Mouse (Mus musculus) induced T-regulatory cell, adult 2 months (primary cell): ENCODE measurements around the gene Cdhr3.
A peak's percentile ranks its signal among the peaks of the same experiment; 100 is the strongest.
"Not testable (repeated sequence)": the region's sequence is repeated elsewhere in the genome, so short reads cannot be mapped to it uniquely, and the experiment has no call there.

Experiments
- DNase-seq: peaks from one replicate; pipeline ENCODE4 v3.0.0-alpha.2; 2012; ENCODE audit warnings: low read depth

Cdhr3 gene

DNA sequence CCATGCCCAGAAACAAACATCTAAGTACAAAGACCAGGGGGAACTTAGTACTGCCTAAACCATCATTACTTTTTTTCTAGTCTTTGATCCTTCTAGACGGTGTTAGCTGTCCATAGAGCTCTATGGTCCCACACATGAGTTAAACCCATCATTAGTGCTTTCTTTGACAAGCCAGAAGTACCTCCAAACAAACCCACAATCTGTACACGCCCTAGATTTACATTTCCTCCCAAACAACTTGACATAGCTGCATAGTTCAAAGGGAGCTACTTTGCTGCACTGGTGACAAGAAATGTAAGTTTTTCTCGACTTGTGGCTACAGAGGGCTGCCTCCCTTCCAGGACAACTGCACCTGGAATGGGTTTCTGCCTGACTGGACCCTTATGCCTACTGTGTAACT is 16.4 kb downstream of the Cdhr3 start:
- peak; percentile 48 for DNase-seq

DNA sequence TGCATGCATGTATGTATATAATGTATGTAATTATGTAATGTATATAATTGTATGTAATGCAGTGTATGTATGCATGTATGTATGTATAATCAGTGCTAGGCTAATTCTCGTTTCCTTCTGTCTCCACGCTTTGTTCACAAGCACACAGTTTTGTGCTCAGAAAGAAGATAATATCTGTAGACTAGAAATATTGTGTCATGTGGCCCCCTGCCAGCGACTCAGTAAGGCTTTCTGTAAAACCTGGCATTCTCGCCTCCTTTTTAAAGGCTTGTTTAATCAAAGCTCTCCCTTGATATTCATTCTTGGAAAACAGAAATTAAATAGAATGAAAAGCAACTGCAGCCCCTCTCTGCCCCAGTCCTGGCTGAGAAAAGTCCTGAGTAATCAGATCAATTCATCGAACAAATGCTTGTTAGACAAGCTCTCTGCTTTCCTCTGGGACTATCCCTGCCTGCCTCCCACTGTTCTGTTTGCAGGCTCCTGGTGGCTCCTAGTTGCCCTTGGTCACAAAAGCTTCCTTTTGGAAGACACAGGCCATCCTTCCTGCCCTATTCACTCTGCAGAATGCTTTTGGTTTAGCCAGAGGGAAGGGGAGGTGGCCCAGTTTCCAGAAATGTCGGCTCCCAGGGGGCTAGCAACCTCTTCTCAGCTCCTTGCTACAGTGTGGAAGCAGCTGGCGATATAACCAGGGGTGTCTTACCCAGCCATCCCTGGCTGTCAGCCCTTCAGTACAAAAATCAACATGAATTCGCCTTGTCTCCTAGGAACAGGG is 20.6 kb downstream of the Cdhr3 start:
- DNase-seq, result no peak

DNA sequence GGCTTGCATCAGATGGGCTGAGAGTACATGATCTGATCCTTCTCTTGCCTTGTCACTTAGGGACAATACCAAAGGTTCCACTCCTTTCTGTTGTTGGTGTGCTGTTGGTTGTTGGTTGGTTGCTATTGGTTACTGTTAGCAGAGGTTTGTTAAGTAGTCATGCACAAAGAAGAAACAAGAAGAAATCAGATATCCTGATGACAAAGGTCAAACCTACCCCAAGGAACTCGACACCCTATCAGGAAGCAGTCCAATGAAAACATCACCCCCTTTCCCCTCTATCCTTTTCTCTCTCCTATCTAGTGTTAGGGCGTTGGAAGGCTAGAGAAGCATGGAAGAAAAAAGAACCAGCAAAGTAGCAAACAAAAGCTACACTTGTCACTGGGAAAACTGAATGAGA is 23.7 kb downstream of the Cdhr3 start:
- DNase-seq, result no peak

- DNase-seq, result no peak
These were observed 26.3 kb downstream of the Cdhr3 start for GRCm38 (mm10) chr12:33066355-33066754.

DNA sequence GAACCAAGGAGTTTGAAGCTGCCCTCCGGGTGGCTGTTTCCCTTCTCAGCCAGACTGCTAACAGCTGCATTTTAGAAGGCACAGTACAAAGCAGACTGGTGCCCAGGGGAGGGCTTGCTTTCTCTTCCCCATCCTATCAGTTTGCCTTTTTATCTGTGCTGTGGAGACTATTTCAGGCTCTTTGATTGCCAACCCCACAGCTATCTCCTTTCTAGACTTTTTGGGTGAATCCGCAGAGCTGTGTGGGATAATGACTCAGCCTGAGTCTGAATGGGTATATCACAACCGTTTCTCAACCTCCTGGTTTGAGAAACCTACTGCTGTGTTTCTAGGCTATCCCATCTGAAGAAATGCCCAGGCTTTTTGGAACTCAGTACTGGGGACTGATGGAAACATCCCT is 27.5 kb downstream of the Cdhr3 start:
- no peak for DNase-seq

DNA sequence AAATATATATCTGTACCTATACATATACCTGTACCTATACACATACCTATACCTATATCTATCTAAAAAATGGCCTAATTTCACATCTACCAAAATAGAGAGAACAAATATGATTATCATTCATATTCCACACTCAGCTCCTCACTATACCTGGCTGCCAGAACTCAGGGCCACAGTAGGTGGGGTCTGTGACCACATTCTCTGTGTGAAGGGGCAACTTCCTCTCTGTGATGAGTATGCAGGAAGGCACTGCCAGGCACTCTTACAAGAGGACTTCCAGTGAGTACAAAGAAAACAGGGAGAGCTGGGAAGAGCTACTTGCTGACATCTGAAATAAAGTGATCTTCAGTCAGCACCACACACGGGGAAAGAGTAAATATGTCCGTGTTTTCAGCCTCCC is 28.4 kb downstream of the Cdhr3 start:
- no peak for DNase-seq

DNA sequence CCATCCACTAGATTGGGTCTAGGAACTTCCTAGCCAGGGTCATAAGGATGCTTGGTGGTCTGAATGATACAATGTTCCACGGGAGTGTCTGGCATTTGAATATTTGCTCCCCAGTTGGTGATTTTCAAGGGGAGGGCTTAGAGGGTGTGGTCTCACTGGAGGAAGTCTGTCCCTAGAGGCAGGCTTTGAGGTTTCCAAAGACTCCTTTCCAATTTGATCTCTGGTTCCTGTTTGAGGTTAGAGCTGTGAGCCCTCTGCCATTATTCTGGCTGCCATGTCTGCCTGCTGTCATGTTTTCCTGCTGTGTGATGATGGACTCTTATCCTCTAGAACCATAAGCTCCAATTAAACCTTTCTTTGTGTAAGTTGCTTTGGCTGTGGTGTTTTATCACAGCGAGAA is 29.4 kb downstream of the Cdhr3 start:
- DNase-seq, result no peak

DNA sequence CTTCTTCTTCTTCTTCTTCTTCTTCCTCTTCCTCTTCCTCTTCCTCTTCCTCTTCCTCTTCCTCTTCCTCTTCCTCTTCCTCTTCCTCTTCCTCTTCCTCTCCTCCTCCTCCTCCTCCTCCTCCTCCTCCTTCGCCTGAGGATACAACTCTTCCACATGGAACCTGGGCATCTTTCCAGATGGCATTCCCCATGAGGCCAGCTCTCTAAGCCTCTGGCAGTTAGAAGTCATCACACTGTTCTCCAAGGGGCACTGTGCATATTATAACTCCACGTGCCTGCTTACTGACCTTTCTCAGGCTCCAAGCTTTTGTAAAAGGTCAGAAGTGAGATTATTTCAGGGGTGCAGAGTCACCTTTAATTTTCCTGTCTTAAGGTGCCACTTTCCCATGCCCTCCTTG is 30.3 kb downstream of the Cdhr3 start:
- not testable (repeated sequence) for DNase-seq

GRCm38 (mm10) chr12:33061651-33062050 is 31.0 kb downstream of the Cdhr3 start:
- DNase-seq, result no peak

DNA sequence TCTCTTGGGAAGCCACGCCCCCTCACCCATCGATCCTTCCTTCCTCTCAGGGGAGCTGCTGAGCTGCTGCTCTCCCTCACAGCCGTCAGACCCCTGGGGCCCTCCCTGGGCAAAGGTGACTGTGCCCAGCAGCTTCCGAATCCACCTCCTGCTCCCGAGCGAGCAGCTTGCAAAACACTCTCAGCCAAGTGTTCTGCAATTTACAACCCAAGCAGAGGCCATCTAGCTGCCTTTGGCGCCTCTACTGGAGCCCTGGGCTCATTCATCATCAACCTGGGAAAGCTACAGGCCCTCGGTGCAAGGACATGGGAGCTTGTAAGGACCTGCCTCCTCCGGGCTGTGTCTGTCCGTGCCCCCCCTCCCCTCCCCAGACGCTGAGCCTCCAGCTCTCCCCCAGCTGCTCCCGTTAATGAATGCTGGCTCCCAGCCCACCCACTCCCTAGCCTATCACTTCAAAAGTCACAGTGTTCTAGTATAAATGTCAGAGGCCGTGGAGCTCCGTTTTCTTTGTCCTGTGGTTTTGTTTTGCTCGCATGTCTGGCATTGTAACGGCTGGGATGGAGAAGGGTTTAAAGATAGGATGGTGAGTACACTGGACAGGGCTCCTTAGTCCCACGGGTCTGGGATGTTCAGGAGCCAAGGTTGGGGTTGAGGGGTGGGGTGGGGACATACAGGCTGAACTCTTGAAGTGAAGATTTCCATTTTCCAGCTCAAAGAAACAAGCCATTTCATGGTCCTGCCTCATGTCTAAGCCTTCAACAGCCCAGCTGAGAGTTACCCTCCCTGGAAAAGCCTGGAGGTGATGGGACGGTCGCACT is 35.2 kb downstream of the Cdhr3 start:
- DNase-seq, result peak; percentile 54

DNA sequence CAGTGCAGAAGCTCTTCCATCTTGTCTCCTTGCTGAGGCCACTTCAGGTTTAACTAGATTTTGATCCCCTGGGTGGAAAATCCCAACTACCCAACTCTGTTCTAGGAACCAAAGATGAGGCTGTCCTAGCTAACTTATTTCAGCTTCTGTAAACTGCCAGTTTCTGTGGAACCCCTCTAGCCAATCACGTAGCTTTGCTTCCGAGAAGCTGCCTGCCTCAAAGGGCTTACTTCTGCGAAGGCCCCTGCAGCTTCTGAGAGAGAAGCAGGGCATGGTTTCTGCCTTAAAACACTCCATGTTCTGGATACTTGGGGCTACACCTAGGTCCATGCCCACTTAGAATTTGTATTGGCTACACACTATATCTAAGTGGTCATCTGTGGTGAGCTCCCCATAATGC is 36.1 kb downstream of the Cdhr3 start:
- DNase-seq, result no peak

- no peak for DNase-seq
These were observed 36.6 kb downstream of the Cdhr3 start for GRCm38 (mm10) chr12:33056074-33056473.

DNA sequence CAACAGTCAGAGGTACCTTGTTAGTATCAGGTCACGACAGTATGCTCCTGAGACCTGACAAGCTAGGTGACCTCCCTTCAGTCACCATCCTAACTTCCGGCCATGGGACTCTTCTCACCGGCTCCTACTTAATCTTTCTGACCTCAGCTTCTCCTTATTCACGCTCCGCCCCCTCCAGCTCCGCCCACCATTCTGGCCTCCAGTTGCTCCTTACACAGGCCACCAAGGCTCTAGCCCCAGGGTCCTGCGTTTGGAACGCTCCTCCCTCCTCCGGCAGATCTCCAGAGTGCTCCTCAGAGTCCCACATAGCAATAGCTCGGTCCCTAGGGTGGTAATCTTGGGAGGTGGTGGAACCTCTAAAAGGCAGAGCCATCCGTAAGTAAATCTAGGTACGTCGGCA is 38.9 kb downstream of the Cdhr3 start:
- DNase-seq, result no peak

DNA sequence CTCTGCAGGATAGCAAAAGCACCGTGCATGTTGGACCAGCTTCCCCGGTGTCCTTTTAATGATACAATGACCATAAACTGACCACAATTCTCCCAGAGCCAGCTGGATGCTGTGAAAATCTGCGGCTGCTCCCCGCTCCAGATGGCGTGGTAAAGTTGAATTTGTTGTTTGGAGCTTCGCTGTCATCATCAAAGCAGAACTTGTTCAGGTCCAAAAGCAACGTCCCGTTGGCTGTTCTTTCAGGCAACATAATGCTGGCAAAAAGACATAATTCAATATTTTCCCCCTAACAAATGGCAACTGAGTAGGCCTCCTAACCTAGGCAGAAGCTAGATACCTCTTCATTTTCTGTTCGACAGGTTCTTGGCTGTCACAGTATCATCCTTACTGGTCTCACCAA is 39.4 kb downstream of the Cdhr3 start:
- no peak for DNase-seq

GRCm38 (mm10) chr12:33048391-33048790 is 44.3 kb downstream of the Cdhr3 start:
- DNase-seq, result peak; percentile 75

DNA sequence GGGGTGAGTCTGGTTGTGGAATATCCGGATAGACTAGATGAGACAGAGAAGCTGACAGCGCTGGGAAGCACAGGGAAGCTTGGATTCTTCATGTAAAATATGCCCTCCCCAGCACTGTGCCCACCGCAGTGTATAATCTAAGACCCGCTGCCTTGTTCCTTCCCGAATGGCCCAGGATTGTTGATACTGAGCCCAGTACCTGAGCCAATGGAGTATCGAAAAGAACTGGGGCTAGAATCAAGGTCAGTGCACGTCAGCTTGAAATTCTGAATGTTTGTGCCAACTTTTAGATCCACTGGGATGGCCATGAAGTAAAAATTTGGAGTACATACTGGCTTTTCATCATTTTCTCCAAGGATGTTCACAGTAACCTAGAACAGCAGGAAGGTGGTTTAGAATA is 46.2 kb downstream of the Cdhr3 start:
- DNase-seq, result no peak

DNA sequence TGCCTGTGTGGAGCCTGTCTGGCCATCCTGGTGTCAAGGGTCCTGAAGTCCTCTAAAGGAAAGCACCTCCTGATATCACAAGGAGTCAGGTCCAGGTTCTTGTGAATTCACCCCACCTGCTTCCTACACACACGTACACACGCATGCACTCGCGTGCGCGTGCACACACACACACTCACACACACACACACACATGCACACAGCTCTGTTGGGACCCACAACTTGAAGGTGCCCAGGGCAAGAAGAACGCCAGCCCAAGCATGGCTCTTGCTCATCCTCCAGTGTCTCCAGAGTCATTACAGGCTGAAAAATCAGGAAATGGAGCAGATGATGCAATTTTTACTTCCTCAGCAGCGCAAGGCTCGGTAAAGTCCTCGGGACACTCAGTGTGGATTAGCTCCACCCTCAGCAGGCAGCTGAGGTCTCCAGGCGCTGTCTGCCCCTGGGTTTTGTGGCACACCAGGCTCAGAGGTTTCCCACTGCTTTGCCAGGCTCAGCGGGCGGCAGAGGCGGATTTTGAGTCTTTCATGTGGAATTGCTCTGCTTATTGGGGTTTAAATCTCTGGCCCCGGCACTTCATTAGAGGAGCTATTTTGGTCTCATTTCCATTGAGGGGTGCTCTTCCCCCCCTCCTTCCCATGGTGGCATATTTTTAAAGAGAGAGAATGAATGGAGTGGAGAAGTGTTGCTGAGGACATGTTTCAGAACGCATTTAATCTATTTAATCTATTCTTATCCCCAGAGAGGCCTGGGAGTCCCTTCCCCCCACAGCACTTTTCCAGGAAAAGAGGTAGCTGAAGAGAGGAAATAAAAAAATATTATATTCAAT is 46.9 kb downstream of the Cdhr3 start:
- no peak for DNase-seq

DNA sequence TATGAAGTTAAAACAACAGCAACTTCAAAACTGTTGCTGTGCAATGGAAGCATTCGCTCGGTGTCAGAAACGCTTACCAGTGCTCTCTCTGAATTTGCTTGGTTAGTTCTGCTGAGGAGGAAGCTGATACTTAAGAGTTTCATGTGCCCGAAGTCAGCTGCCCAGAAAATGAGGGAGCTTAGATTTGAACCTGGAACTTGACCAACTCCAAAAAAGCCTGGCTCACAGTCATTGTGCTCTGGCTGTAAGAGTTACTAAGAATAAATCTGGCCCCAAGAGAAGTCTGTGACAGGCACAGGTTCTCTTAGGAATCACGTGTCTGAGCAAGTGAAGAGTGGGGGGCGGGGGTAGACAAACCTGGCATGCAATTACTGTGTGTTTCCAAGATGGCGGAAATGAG is 51.2 kb downstream of the Cdhr3 start:
- DNase-seq, result no peak

DNA sequence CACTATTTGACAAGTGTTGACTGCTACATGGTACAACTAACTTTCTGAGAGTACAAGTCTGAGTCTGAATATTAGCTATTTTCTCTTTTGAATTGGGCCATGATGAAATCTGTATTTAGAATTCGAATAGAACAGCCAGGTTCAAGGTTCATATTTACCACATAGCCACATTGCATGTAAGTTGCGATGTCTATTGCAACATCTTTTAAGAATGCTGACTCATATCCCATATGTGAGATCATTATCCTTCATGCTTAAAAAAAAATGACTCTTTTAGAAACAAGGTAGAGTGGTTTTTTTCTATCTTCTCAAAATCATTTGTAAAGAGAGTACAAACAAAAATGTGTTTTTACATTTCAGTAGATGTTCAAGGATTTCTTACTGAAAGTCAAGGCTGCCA is 51.9 kb downstream of the Cdhr3 start:
- peak; percentile 63 for DNase-seq

GRCm38 (mm10) chr12:33038676-33039075 is 54.0 kb downstream of the Cdhr3 start:
- peak; percentile 53 for DNase-seq

DNA sequence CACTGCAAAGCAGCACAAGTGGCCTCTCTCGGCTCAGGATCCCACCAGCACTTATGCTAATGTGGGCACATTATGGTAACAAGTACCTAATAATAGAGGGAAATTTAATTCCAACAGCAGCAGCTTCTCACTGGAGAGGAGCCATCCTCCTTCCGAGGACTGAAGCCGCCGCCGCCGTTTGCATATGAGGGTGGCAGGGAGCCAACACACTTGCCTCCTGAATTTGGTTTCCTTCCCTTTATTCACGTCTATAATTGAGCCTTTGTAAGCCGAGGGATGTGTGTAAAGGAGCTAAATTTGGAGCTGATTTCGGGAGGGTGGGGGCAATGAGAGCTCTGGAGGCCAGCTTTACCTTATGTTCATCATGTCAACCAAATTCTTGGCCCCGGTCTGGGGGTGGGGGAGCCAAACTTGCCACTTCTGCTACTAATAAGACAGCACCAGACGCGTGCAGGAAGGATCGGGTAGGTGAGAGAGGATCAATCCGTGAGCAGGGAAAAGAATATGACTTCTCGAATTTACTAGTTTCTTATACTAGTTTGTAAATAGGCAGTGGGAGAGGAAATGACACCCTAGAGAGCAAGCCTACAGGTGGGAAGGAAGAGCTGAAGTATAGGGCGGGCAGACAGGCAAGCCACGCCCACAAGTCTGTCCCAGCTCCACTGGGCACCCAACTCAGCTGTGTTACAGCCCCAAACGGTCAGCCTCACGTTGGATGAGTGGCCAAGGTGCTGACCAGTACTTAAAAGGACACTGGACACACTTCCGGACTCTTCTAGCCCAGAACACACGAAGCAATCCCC is 56.8 kb downstream of the Cdhr3 start:
- DNase-seq, result peak; percentile 58
